Mouse (Mus musculus) stomach, embryonic 15.5 days (tissue): ENCODE data around the gene Olfr374. TPM values are rescaled to one million over a fixed set of nuclear protein-coding genes. Genes with fewer than 3 reads are reported as not detected.
"Not testable (repeated sequence)": the region's sequence is repeated elsewhere in the genome, so short reads cannot be mapped to it uniquely, and the experiment has no call there.

Experiments
- ATAC-seq: fragments of 200-750 bp; cut with Nextera tagmentation; 2 replicates; pipeline ENCODE4 v1.8.0; 2017; ENCODE audit warnings: low read depth, moderate number of reproducible peaks, moderate TSS enrichment; ENCODE audit not compliant: insufficient read depth, low FRiP score
- H3K27ac ChIP-seq: fragments of 300-500 bp; sonication (generic); 2 replicates; pipeline ENCODE4 v1.5.1; 2015; ENCODE audit warnings: mild to moderate bottlenecking, inconsistent platforms
- H3K27me3 ChIP-seq: fragments of 300-500 bp; sonication (generic); replicated peaks from 2 replicates; pipeline ENCODE4 v1.6.1; 2015; ENCODE audit warnings: inconsistent platforms
- H3K36me3 ChIP-seq: fragments of 300-500 bp; sonication (generic); 2 replicates; pipeline ENCODE4 v1.6.1; 2015; ENCODE audit warnings: inconsistent platforms
- H3K4me1 ChIP-seq: fragments of 300-500 bp; sonication (generic); 2 replicates; pipeline ENCODE4 v1.6.1; 2015; ENCODE audit warnings: inconsistent platforms
- H3K4me2 ChIP-seq: fragments of 300-500 bp; sonication (generic); 2 replicates; pipeline ENCODE4 v1.6.1; 2015; ENCODE audit warnings: mild to moderate bottlenecking, inconsistent platforms
- H3K4me3 ChIP-seq: fragments of 300-500 bp; sonication (generic); replicated peaks from 2 replicates; pipeline ENCODE4 v1.5.1; 2015; ENCODE audit warnings: inconsistent platforms
- H3K9ac ChIP-seq: fragments of 300-500 bp; sonication (generic); 2 replicates; pipeline ENCODE4 v1.6.1; 2015; ENCODE audit warnings: inconsistent platforms
- H3K9me3 ChIP-seq: fragments of 300-500 bp; sonication (generic); 2 replicates; pipeline ENCODE4 v1.6.1; 2016; ENCODE audit warnings: inconsistent platforms
- WGBS: fragments of 180-500 bp; shearing (Covaris S2); methylation state at CpG from one replicate; pipeline ENCODE4 v1.1.7; 2015; 5-methylcytosine and 5-hydroxymethylcytosine counted together
- polyA plus RNA-seq: library from polyadenylated mRNA; unstranded; fragments of >200 nt; fragmentation: Nextera tagmentation; extraction: Ambion mirVana; gene quantifications from 2 replicates; pipeline ENCODE4 v1.2.1, GENCODE M21; 2015

Olfr374 gene
- 0.01 TPM in 1 of 2 replicates, not detected in the other for polyA plus RNA-seq

DNA sequence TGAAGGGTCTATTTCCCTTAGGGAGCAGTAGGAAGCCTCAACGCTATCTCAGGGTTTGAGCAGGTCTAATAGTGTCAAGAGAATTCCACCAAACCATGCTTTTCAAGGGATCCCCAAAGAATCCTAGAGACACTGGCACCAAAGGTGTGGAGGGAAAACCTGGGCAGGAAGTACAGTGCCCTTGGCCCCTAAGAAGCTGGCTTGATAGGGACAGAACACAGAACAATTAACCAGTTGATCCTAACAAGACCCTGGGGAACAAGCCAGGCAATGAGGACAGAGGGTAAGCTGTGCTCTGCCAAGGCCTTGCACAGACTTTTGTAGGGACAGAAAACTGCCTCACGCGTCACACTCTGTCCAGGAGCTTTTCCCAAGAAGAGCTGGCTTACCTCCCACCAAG is at the start of gene Olfr374:
Olfr374 (plus strand) TSS at position 301 of the 400 bp plus-strand sequence.
- Histone ChIP-seq H3K9me3 (no peaks in the 10 kb centered on the region), H3K36me3 (no peaks in the 10 kb centered on the region), H3K4me3 (no peak within 1 kb of the TSS), H3K4me1 (no peaks in the 10 kb centered on the region), H3K4me2 (no peak within 1 kb of the TSS), H3K27ac (no peak within 1 kb of the TSS), H3K27me3 (no peaks in the 10 kb centered on the region), H3K9ac (no peak within 1 kb of the TSS)
- WGBS: 80% methylated on average over 3 of the region's 3 CpGs
- ATAC-seq: no peak

GRCm38 (mm10) chr8:72057643-72058042 is 49.2 kb upstream of the Olfr374 start:
- 79% methylated on average over 3 of the region's 4 CpGs for WGBS
- H3K36me3 ChIP-seq, ATAC-seq, H3K4me2 ChIP-seq, H3K4me1 ChIP-seq, H3K27ac ChIP-seq, H3K27me3 ChIP-seq, H3K4me3 ChIP-seq, H3K9me3 ChIP-seq, H3K9ac ChIP-seq: not testable (repeated sequence)

GRCm38 (mm10) chr8:72066819-72067399 is 39.9 kb upstream of the Olfr374 start:
- not testable (repeated sequence) for H3K4me3 ChIP-seq, H3K9me3 ChIP-seq, ATAC-seq, H3K4me2 ChIP-seq, H3K36me3 ChIP-seq, H3K9ac ChIP-seq, H3K27me3 ChIP-seq, H3K4me1 ChIP-seq, H3K27ac ChIP-seq
- 86% methylated on average over 1 of the region's 1 CpGs for WGBS

- not testable (repeated sequence) for H3K27ac ChIP-seq, H3K27me3 ChIP-seq, H3K36me3 ChIP-seq, H3K4me2 ChIP-seq, H3K9ac ChIP-seq, H3K9me3 ChIP-seq, H3K4me3 ChIP-seq, ATAC-seq, H3K4me1 ChIP-seq
These were observed 24.0 kb upstream of the Olfr374 start, which contains the start of gene Olfr373 for GRCm38 (mm10) chr8:72082877-72083276. Gene Olfr373 (plus strand): TSS chr8:72083177.

GRCm38 (mm10) chr8:72084744-72085143 is 22.1 kb upstream of the Olfr374 start:
- H3K4me1 ChIP-seq: no peaks in the 10 kb centered on the region
- no peak overlapping the region for H3K27ac ChIP-seq
- no peak for ATAC-seq
- H3K4me3 ChIP-seq: no peak overlapping the region
- H3K9me3 ChIP-seq: no peaks in the 10 kb centered on the region
- H3K9ac ChIP-seq: no peak overlapping the region
- H3K36me3 ChIP-seq: no peaks in the 10 kb centered on the region
- 63% methylated on average over 5 of the region's 5 CpGs for WGBS
- no peaks in the 10 kb centered on the region for H3K27me3 ChIP-seq
- H3K4me2 ChIP-seq: no peak overlapping the region

DNA sequence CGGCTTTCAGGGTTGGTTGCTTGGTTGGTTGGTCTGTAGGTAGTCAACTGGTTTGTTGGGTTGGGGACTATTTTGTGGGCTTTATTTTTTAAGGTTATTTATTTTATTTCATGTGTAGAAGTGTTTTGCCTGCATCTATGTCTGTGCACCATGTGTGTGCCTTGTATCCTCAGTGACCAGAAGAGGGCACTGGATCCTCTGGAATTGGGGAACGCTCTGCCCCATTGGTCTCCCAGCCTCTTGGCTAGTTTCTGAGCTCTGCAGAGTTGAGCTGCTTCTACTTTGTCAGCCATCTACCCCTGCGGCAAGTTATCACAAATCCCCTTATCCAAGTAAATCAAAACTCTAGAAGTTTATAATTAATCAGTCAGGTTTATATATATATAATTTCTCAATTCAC is 19.2 kb upstream of the Olfr374 start:
- not testable (repeated sequence) for H3K27ac ChIP-seq, H3K9ac ChIP-seq, ATAC-seq, H3K4me3 ChIP-seq, H3K27me3 ChIP-seq, H3K36me3 ChIP-seq, H3K4me1 ChIP-seq, H3K9me3 ChIP-seq, H3K4me2 ChIP-seq
- WGBS: 70% methylated on average over 3 of the region's 3 CpGs

DNA sequence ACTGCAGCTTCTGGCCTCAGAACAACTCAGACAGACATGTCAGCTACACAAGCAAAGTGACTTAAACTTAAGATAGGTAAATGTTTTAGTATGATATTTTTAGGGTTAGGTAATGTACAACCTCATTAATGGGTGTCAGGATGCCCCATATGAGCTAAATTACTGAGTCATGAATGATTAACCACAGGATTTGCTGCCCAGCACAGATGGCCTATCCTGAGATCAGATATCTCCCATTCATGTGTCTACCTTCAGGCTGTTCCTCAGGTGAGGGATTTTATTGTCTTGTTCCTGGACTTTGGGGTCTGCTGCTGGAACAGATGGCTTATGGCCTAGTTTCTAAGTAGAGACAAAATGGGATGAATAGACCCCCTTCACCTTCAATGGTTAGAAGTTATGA is 10.1 kb upstream of the Olfr374 start:
- not testable (repeated sequence) for H3K36me3 ChIP-seq, H3K4me3 ChIP-seq, H3K9me3 ChIP-seq, H3K27me3 ChIP-seq, ATAC-seq, H3K9ac ChIP-seq, H3K4me1 ChIP-seq, H3K4me2 ChIP-seq, H3K27ac ChIP-seq

GRCm38 (mm10) chr8:72099377-72100103 is 7.3 kb upstream of the Olfr374 start:
- not testable (repeated sequence) for H3K9ac ChIP-seq, ATAC-seq, H3K4me1 ChIP-seq, H3K9me3 ChIP-seq, H3K36me3 ChIP-seq, H3K27ac ChIP-seq, H3K27me3 ChIP-seq, H3K4me2 ChIP-seq, H3K4me3 ChIP-seq
- 55% methylated on average over 6 of the region's 7 CpGs for WGBS

- 18% methylated on average over 4 of the region's 4 CpGs for WGBS
- H3K4me2 ChIP-seq: no peak overlapping the region
- H3K9me3 ChIP-seq: no peaks in the 10 kb centered on the region
- no peaks in the 10 kb centered on the region for H3K36me3 ChIP-seq
- no peak overlapping the region for H3K9ac ChIP-seq
- H3K27me3 ChIP-seq: no peaks in the 10 kb centered on the region
- no peak overlapping the region for H3K4me3 ChIP-seq
- no peak overlapping the region for H3K27ac ChIP-seq
- no peaks in the 10 kb centered on the region for H3K4me1 ChIP-seq
- no peak for ATAC-seq
These were observed 1.7 kb upstream of the Olfr374 start for GRCm38 (mm10) chr8:72105165-72105564.

DNA sequence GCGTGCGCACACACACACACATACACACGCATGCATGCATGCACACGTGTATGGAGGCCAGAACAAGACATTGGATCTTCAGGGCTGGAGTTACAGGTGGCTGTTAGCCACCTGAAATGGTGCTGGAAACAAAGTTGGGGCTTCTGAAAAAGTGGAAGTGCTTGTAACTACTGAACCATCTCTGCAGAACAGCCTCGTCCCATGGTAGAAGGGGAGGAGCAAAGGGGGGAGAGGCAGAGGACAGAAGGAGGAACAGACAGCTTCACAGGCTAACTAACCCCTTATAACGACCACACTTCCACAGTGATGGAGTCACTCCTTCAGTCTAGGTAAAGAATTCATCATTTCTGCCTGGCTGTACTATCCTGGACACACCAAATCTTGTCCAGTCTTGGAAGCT is 4.0 kb downstream of the Olfr374 start:
- H3K4me3 ChIP-seq: no peak overlapping the region
- WGBS: 68% methylated on average over 6 of the region's 6 CpGs
- no peak for ATAC-seq
- no peaks in the 10 kb centered on the region for H3K4me1 ChIP-seq
- no peak overlapping the region for H3K27ac ChIP-seq
- no peak overlapping the region for H3K4me2 ChIP-seq
- H3K27me3 ChIP-seq: no peaks in the 10 kb centered on the region
- H3K9ac ChIP-seq: no peak overlapping the region
- no peaks in the 10 kb centered on the region for H3K36me3 ChIP-seq
- H3K9me3 ChIP-seq: no peaks in the 10 kb centered on the region

GRCm38 (mm10) chr8:72112486-72112885 is 5.6 kb downstream of the Olfr374 start:
- Histone ChIP-seq H3K27me3 (no peaks in the 10 kb centered on the region), H3K27ac (no peak overlapping the region), H3K4me2 (no peak overlapping the region), H3K4me3 (no peak overlapping the region), H3K9ac (no peak overlapping the region), H3K4me1 (no peaks in the 10 kb centered on the region), H3K9me3 (no peaks in the 10 kb centered on the region), H3K36me3 (no peaks in the 10 kb centered on the region)
- no peak for ATAC-seq
- 72% methylated on average over 3 of the region's 3 CpGs for WGBS

DNA sequence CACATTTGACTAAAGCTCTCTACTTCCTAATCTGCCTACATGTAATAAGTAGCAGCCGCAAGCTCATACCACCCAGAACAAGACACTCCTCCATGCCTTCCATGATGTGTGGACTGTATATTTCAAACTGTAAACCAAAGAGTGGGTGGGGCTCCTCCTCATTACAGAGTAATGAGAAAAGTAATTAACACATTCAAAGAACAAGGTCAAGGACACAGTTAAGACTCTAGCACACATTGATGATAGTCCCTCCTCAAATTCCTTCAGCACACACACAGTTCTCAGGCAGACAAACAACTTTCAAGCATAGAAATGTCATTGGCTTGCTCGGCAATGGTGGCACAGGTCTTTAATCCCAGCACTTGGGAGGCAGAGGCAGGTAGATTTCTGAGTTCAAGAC is 8.4 kb downstream of the Olfr374 start:
- no peak for ATAC-seq
- Histone ChIP-seq H3K4me2 (no peak overlapping the region), H3K4me1 (no peaks in the 10 kb centered on the region), H3K27me3 (no peaks in the 10 kb centered on the region), H3K9ac (no peak overlapping the region), H3K27ac (no peak overlapping the region), H3K4me3 (no peak overlapping the region), H3K36me3 (no peaks in the 10 kb centered on the region), H3K9me3 (no peaks in the 10 kb centered on the region)
- WGBS: 84% methylated on average over 2 of the region's 2 CpGs

DNA sequence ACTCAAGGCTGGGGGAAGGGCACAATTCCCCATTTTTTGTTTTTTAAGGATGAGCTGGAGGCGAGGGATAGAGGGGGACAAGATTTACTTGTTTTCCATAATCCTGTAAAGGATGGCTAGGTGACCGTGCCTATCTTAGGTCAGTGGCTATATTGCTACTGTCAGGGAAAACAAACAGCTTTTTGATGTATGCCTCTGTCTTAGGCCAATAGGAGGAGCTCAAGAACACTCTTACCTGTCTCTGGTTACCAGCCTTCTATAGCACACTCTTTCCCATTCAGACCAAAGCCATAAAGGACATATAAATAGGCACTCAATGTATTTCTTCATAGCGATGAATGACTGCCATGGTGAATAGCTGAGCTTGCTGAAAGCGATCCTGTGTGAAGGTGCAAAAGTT is 11.8 kb downstream of the Olfr374 start:
- Histone ChIP-seq H3K27ac (no peak overlapping the region), H3K36me3 (no peaks in the 10 kb centered on the region), H3K27me3 (no peaks in the 10 kb centered on the region), H3K9ac (no peak overlapping the region), H3K4me3 (no peak overlapping the region), H3K4me1 (no peaks in the 10 kb centered on the region), H3K9me3 (no peaks in the 10 kb centered on the region), H3K4me2 (no peak overlapping the region)
- no peak for ATAC-seq
- 43% methylated on average over 4 of the region's 4 CpGs for WGBS
